Mouse (Mus musculus): ENCODE data around the gene Cysltr1.

Cysltr1 gene

GRCm38 (mm10) chrX:106603386-106603785 lies at the start of gene Cysltr1:
Cysltr1 (minus strand) TSS chrX:106603679.
- in situ Hi-C loops (cut with MboI, MseI): no loop called here

GRCm38 (mm10) chrX:106634799-106635541 lies 31.5 kb upstream of the Cysltr1 start:
- in situ Hi-C loops (cut with MboI, MseI): no loop called here

- in situ Hi-C loops (cut with MboI, MseI): no loop called here
Observed at GRCm38 (mm10) chrX:106633543-106633942, 30.1 kb upstream of the Cysltr1 start.

- in situ Hi-C loops (cut with MboI, MseI): no loop called here
Observed at GRCm38 (mm10) chrX:106628514-106628913, 25.0 kb upstream of the Cysltr1 start.

- in situ Hi-C loops (cut with MboI, MseI): no loop called here
Observed at GRCm38 (mm10) chrX:106623667-106624066, 20.2 kb upstream of the Cysltr1 start.

GRCm38 (mm10) chrX:106622512-106622911 lies 19.0 kb upstream of the Cysltr1 start:
- in situ Hi-C loops (cut with MboI, MseI): no loop called here

- in situ Hi-C loops (cut with MboI, MseI): no loop called here
Observed at GRCm38 (mm10) chrX:106602574-106603258, 763 bp downstream of the Cysltr1 start.

GRCm38 (mm10) chrX:106595904-106596303 lies 7.6 kb downstream of the Cysltr1 start:
- in situ Hi-C loops (cut with MboI, MseI): no loop called here

GRCm38 (mm10) chrX:106593914-106594313 lies 9.6 kb downstream of the Cysltr1 start:
- in situ Hi-C loops (cut with MboI, MseI): no loop called here

- in situ Hi-C loops (cut with MboI, MseI): no loop called here
Observed at GRCm38 (mm10) chrX:106582886-106583285, 20.6 kb downstream of the Cysltr1 start, which contains the start of gene Gm5127. Gm5127 (plus strand) TSS chrX:106583186.

- in situ Hi-C loops (cut with MboI, MseI): no loop called here
Observed at GRCm38 (mm10) chrX:106582197-106582596, 21.3 kb downstream of the Cysltr1 start.

- in situ Hi-C loops (cut with MboI, MseI): no loop called here
Observed at GRCm38 (mm10) chrX:106580410-106580809, 23.1 kb downstream of the Cysltr1 start.

GRCm38 (mm10) chrX:106578966-106579365 lies 24.5 kb downstream of the Cysltr1 start:
- in situ Hi-C loops (cut with MboI, MseI): no loop called here

- in situ Hi-C loops (cut with MboI, MseI): loop anchor here in 1 of 2 experiments (10.0 kb wide), 1 partner anchor 1051 kb away; no protein-coding TSS in a partner anchor
Observed at GRCm38 (mm10) chrX:106555457-106555856, 48.0 kb downstream of the Cysltr1 start.

- in situ Hi-C loops (cut with MboI, MseI): no loop called here
Observed at GRCm38 (mm10) chrX:106536359-106536758, 67.1 kb downstream of the Cysltr1 start.

Data from T-helper 17 cell (primary cell).